Mouse (Mus musculus) kidney, adult 8-10 months (tissue): ENCODE measurements around the gene Jag1.

ENCODE experiments used
- DNase-seq, 2 experiments: peaks; one replicate each; pipeline ENCODE4 v3.0.0; 2022

Gene Jag1

GRCm38 (mm10) chr2:137049906-137050305, 66.5 kb downstream of the Jag1 start:
- DNase-seq, result no peak

GRCm38 (mm10) chr2:137049367-137049766, 67.1 kb downstream of the Jag1 start:
- DNase-seq, result no peak

- DNase-seq, result no peak
Measured at GRCm38 (mm10) chr2:137044122-137044521, 72.3 kb downstream of the Jag1 start.
